Mouse (Mus musculus): Measurements from ENCODE around the gene Trim37. TPM values are rescaled to one million over a fixed set of nuclear protein-coding genes. Genes with fewer than 3 reads are reported as not detected.

Trim37 gene
- total RNA-seq, 2 experiments from 2014 or later, result 176 to 183 TPM

DNA sequence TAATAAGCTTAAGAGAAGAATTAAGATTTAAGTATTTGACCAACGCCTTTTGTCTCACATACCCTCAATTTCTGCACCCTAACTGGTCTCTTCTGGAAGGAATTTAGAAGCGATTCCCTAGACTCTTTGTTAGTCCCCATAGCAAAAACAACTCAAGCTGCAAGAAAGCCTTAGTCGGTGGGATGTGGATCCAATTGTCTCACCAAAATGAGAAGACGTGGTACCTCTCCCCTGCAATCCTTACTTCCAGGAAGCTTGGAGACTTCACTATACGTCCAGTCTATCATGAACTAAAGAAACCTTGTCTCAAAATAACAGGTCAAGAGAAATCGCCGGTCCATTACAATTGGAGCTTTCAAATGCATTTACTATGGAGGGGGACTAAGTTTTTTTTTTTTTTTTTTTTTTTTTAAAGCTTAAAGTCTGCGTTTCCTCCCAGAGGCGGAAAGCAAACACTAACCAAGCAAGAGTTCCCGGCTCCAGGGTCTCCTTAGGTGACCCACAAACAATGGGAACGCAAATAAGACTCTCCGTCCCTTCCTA, 525 bp upstream of the Trim37 start:
- Histone ChIP-seq H3K4me3 (peak overlapping the region; percentile 93), H3K27ac (peak overlapping the region; percentile 58; the same call in 1 of the 2 replicates)
- no peak for TF ChIP-seq CTCF (conservative IDR thresholded peaks at IDR 0.05)
- no peak for DNase-seq (ENCODE audit: low spot score in 2 of 2)

DNA sequence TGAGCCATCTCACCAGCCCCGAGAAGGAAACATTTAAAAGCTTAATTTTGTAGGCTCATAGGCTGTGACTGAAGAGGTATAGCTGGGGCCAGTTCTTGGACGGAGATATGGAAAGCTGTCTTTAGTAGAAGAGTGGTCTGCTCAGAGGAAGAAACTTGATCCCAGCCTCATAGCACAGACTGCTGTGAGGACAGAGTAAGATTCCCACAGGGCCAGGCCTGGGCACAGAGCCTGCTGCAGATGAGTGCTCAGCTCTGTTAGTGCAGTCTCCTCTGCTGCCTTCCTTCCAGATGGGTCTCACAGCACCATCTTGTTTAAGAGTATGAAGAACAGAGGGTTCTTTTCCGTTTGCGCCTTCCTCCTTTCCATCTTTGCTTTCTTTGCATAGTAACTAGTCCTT, 9.4 kb downstream of the Trim37 start:
- Histone ChIP-seq H3K4me3 (no peak overlapping the region), H3K27ac (peak overlapping the region; percentile 3; the same call in 1 of the 2 replicates)
- DNase-seq (ENCODE audit: low spot score in 2 of 2), result peak in 1 of 2 experiments; percentile 21
- no peak for TF ChIP-seq CTCF (conservative IDR thresholded peaks at IDR 0.05)

DNA sequence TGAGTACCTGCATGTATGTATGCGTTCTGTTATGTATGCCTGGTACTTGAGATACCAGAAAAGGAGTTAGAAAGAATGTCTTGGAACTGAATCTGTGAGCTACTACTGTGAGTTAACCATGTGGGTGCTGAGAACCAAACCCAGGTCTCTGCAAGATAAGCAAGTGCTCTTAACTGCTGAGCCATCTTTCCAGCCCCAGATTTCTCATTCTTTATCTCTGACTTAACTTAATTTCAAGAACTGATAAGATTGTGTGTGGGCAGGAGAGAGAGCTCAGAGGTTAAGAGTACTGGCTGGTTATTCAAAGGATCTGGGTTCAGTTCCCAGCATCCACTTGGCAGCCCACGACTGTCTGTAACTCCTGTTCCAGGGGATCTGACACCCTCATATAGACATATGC, 31.1 kb downstream of the Trim37 start:
- Histone ChIP-seq H3K27ac (no peak overlapping the region), H3K4me3 (no peak overlapping the region)
- DNase-seq (ENCODE audit: low spot score in 2 of 2), result no peak
- no peak for TF ChIP-seq CTCF (conservative IDR thresholded peaks at IDR 0.05)

DNA sequence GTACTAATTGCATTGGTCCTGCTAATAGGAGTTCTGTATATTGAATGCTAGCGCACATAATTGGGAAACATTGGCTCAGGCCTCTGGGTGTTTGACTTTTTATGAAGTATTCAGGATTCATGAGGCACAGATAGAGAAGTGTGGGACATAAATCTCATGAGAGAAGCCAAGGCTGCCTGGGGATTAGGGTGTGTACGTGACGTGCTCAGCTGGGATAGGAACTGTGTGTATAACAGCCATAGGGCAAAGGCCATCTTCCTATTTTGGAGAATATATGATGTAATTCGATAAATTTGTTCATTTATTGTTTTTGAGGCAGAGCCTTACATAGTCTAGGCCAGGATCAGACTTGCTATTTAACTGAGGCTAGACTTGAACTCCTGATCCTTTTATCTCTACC, 35.8 kb downstream of the Trim37 start:
- H3K4me3 ChIP-seq, result no peak overlapping the region
- DNase-seq (ENCODE audit: low spot score in 2 of 2), result peak in 1 of 2 experiments; percentile 1
- no peak for TF ChIP-seq CTCF (conservative IDR thresholded peaks at IDR 0.05)
- no peak overlapping the region for H3K27ac ChIP-seq

DNA sequence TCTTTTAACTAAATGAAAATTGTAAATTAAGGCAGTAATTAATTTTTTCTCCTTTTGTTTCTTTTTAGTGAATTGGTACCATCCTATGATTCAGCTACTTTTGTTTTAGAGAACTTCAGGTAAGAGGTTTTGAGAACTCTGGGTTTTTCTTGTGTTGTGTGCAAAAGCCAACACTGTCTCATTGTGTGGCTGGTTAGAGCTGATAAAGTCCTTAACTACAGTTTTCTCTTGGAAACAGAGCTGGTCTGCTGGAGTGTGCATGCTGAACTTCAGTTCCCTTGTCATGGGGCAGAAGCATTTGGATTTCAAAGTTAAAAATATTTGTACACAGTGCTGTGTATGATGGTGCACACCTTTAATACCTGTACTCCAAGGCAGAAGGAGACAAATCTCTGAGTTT, 36.9 kb downstream of the Trim37 start:
- DNase-seq (ENCODE audit: low spot score in 2 of 2), result no peak
- no peak for TF ChIP-seq CTCF (conservative IDR thresholded peaks at IDR 0.05)
- Histone ChIP-seq H3K27ac (no peak overlapping the region), H3K4me3 (no peak overlapping the region)

DNA sequence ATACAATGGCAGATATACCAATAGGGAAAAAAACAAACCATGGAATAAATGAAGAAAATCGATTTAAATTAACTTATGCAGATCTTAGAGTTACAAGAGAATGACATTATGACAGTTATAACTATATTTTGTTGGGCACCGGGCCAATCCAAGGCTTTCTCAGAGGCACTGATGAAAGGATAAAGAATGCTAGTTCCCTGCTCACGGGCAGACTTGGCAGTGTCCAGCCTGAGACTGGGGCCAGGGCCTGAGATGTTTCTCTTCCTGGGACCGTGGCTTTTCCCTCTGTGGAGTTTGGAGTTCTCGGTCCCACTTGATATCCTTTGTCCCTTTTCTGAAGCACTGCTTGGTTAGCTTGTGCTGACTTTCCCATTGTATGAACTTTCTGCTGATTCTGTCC, 46.7 kb downstream of the Trim37 start:
- DNase-seq (ENCODE audit: low spot score in 2 of 2), result no peak
- no peak for TF ChIP-seq CTCF (conservative IDR thresholded peaks at IDR 0.05)
- no peak overlapping the region for H3K4me3 ChIP-seq
- no peak overlapping the region for H3K27ac ChIP-seq

DNA sequence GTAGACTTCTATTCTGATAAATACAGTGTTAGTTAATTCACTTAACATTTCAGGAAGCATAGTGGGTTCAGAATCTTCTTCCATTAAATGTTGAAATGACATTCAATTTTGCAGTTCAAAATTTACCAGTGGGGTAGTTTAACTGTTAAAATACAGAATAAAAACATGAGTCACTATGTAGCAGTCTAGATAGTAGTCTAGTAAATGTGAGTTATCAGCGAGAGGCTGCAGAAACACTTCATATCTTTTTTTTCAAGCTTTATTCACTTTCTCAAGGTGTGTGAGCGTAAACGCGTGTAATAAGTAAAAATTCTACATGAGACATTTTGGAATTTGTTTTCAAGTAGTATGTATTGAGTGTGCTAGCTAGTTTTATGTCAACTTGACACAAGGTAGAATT, 48.2 kb downstream of the Trim37 start:
- no peak for DNase-seq (ENCODE audit: low spot score in 2 of 2)
- TF ChIP-seq CTCF (conservative IDR thresholded peaks at IDR 0.05), result no peak
- Histone ChIP-seq H3K27ac (no peak overlapping the region), H3K4me3 (no peak overlapping the region)

DNA sequence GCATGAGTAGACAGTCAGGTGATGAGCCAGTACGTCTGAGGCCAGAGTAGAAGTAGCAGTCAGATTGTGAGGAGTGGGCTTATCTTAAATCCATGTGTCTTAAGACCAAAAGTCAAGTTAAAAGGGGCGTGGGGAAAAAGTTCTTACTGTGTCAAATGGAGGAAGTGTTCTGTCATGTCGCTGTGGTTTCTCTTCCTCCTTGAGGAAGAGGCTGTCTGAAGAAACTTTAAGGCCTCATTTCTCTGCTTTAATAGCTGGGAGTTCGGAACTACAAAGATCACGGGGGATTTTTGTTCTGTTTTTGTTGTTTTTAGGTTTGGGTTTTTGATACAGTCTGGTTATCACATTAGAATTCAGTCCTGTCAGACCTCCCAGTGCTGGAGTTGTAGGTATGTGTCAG, 85.4 kb downstream of the Trim37 start:
- no peak for TF ChIP-seq CTCF (conservative IDR thresholded peaks at IDR 0.05)
- no peak overlapping the region for H3K27ac ChIP-seq
- no peak overlapping the region for H3K4me3 ChIP-seq
- no peak for DNase-seq (ENCODE audit: low spot score in 2 of 2)

DNA sequence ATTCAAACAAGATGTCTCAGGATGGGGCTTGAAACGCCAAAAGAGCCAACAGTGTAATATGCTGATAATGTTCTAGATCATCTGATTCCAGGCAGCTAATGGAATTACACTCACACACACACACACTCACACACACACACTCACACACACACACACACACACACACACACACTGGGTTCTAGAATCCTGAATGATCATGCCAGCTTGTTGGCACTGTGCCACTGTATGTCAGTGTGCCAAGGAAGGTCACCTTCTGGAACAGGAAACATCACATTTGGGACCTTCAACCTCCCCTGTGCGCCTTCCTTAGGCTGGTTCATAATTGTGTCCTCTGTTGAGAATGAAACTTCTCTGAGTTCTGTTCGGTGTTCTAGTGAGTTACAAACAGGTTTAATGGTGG, 95.8 kb downstream of the Trim37 start:
- Histone ChIP-seq H3K27ac (no peak overlapping the region), H3K4me3 (no peak overlapping the region)
- TF ChIP-seq CTCF (conservative IDR thresholded peaks at IDR 0.05), result no peak
- DNase-seq (ENCODE audit: low spot score in 2 of 2), result no peak

DNA sequence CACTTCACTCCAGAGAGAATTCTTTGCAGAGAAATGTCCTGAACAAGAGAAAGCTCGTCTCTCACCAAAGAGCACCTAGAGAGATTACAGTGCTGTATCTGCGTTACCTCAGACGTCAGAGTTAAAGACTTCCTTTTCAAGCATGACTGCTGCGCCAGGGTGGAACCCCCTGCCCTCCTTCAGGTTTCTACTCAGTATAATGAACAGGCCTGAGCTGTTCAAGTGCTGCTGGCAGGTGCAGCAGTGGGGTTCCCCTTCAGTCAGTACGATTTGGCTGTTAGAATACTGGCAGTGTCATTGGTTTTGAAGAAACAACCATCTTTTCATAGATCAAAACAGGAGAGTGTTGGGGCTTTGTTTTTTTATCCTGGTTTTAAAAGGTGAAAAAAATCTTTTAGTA, 100.2 kb downstream of the Trim37 start:
- Histone ChIP-seq H3K27ac (peak overlapping the region; percentile 29; the same call in 1 of the 2 replicates), H3K4me3 (no peak overlapping the region)
- TF ChIP-seq CTCF (conservative IDR thresholded peaks at IDR 0.05), result no peak
- no peak for DNase-seq (ENCODE audit: low spot score in 2 of 2)

DNA sequence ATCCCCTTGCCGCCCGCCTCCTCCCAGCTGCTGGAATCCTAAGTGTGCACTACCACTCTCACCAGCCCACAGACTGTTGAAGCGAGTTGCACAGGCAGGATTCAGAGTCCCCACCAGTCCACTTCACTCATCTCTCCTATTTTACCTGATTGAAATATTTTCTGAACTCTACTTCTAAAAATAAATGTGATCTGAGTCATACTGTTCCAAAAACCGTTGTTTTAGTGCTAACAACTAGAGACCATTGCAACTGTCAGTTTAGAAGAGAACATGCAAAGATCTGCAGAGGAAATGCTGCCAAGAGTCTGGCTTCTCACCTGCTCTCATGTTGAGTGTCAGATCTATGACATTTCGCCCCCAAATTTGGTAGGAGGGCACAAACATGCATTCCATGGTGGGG, 106.5 kb downstream of the Trim37 start:
- no peak overlapping the region for H3K4me3 ChIP-seq
- DNase-seq (ENCODE audit: low spot score in 2 of 2), result no peak
- no peak for TF ChIP-seq CTCF (conservative IDR thresholded peaks at IDR 0.05)
- H3K27ac ChIP-seq, result peak overlapping the region; percentile 83

DNA sequence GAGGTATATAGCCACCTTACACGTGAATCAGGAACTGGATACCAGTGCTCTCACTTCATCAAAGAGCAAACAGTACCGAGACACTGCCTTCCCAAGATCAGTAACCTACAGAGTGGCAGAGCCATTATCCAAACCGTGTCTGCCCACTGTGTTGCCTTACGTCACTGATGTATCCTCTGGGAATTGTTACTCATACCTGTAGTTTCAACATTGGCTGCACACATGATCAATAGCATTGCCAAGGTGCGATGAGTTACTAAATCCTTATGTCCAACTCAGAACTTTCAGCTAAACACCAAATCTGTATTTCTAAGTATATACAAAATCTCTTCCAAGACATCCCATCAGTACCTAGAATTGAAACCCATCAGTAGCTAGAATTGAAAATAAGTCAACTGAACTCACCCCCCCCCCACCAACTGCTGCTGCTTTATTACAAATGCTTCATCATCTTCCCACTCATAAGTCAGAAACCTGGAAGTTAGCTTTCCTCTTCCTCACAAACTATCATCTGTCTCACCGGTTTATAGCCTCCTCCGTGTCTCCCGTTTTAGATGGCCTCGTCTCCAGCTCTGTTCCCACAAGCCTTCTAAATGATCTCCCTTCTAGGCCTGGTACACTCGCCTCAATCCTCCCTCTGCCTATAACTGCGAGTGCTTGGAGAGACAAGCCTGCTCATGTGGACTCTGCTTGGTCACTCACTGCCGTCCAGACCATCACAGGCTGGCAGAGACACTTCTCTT, 108.0 kb downstream of the Trim37 start:
- DNase-seq (ENCODE audit: low spot score in 2 of 2), result no peak
- peak overlapping the region; percentile 83 for H3K27ac ChIP-seq

DNA sequence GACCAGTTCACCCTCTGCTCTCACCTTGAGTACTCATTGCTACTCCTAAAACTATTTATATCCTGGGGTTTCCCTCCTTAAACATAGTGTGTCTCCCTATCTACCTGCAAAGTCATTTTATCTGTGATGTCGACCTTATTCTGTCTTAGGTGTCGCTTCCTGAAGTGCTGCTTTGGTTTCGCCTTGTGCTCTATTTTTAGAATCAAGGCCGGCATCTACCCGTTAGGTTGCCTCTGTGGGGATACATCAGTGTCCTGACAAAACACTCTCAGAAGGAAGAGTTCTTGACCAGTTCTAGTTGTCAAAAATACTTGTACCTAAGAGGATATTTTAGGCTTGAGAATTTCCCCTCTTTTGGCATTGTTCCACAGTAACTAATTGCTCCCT, 108.6 kb downstream of the Trim37 start:
- no peak for DNase-seq (ENCODE audit: low spot score in 2 of 2)
- Histone ChIP-seq H3K4me3 (no peak overlapping the region), H3K27ac (peak overlapping the region; percentile 83)
- no peak for TF ChIP-seq CTCF (conservative IDR thresholded peaks at IDR 0.05)

More for the DNA sequence above, 108.0 kb downstream of the Trim37 start:
- no peak for TF ChIP-seq CTCF (conservative IDR thresholded peaks at IDR 0.05)
- H3K4me3 ChIP-seq, result no peak overlapping the region

DNA sequence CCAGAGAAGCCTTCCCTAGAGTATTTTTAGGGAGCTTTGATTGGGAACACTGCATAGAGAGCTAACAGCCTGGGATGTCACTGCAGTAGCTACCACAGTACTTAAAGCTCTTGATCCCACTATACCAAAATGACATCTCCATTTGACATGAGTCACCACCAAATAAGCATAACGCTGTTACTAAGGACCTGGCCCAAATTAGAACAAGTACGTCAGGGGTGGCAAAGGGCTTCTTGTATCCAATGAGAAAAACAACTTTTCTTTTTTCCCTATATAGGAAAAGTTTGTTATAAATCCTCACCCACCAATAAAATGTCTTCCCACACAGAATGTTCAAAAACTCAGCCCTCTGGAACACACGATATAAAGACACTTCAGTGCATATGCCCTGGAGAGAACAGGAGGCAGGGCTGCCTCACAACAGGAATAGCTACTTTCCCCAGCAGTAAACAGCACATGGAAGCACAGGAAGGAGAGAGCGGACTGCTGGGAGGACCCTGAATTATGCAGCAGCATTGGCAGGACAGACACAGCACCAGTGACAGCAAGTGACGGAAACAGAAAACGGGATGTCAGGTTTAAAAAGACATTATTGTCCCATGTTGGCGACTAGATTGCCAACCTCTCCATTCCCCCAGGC, 112.1 kb downstream of the Trim37 start:
- peak; percentile 40 to 43 for DNase-seq (ENCODE audit: low spot score in 2 of 2)
- no peak overlapping the region for H3K4me3 ChIP-seq
- peak overlapping the region; percentile 88 for H3K27ac ChIP-seq
- no peak for TF ChIP-seq CTCF (conservative IDR thresholded peaks at IDR 0.05)

All from layer of hippocampus, adult 2 months (tissue).